Mouse (Mus musculus) MEL (cell line): ENCODE measurements around the gene Mfap1a. TPM values are rescaled to one million over a fixed set of nuclear protein-coding genes. Genes with fewer than 3 reads are reported as not detected.
A peak's percentile ranks its signal among the peaks of the same experiment; 100 is the strongest.
"Not testable (repeated sequence)": the region's sequence is repeated elsewhere in the genome, so short reads cannot be mapped to it uniquely, and the experiment has no call there.

Experiments used
- DNase-seq: peaks from one replicate; pipeline ENCODE4 v3.0.0; 2011; ENCODE audit warnings: low read depth, low spot score
- H3K27ac ChIP-seq: 2 replicates; pipeline ENCODE4 v1.5.1; 2012; ENCODE audit warnings: low read depth, mild to moderate bottlenecking, control low read depth, low read length, moderate library complexity; ENCODE audit not compliant: control insufficient read depth
- H3K27me3 ChIP-seq, 2 experiments: fragments of 150-350 bp in 1 of 2; sonication (generic) in 1 of 2; 2 replicates each; pipeline ENCODE4 v1.6.1; 2012; ENCODE audit warnings: low read length in 2 of 2, mild to moderate bottlenecking in 2 of 2, improper control_type of control experiment in 1 of 2, moderate library complexity in 1 of 2; ENCODE audit not compliant: insufficient read depth in 2 of 2, control insufficient read depth in 1 of 2
- H3K36me3 ChIP-seq, 2 experiments: 2 replicates each; pipeline ENCODE4 v1.6.1; 2012 to 2014; ENCODE audit warnings: low read length in 2 of 2, improper control_type of control experiment in 1 of 2, inconsistent platforms in 1 of 2, mild to moderate bottlenecking in 1 of 2; ENCODE audit not compliant: insufficient read depth in 2 of 2, control insufficient read depth in 1 of 2
- H3K4me1 ChIP-seq, 2 experiments: fragments of 150-350 bp in 1 of 2; sonication (generic) in 1 of 2; 2 replicates each; pipeline ENCODE4 v1.6.1; 2012; ENCODE audit warnings: low read length in 2 of 2, improper control_type of control experiment in 1 of 2, mild to moderate bottlenecking in 1 of 2; ENCODE audit not compliant: insufficient read depth in 2 of 2, control insufficient read depth in 1 of 2
- H3K4me3 ChIP-seq, 2 experiments: fragments of 150-350 bp in 1 of 2; sonication (generic) in 1 of 2; 2 replicates each; pipeline ENCODE4 v1.5.1; 2012; ENCODE audit warnings: low read depth in 2 of 2, low read length in 2 of 2, mild to moderate bottlenecking in 2 of 2, moderate library complexity in 2 of 2, control low read depth in 1 of 2, improper control_type of control experiment in 1 of 2; ENCODE audit not compliant: control insufficient read depth in 1 of 2, insufficient read depth in 1 of 2
- H3K79me2 ChIP-seq: 2 replicates; pipeline ENCODE4 v1.6.1; 2012; ENCODE audit warnings: mild to moderate bottlenecking, low read length, moderate library complexity; ENCODE audit not compliant: control insufficient read depth, poor library complexity, insufficient read depth
- H3K9ac ChIP-seq: 2 replicates; pipeline ENCODE4 v1.6.1; 2012; ENCODE audit warnings: low read depth, mild to moderate bottlenecking, control low read depth, low read length, moderate library complexity; ENCODE audit not compliant: control insufficient read depth, poor library complexity, severe bottlenecking
- H3K9me3 ChIP-seq: fragments of 150-350 bp; sonication (generic); replicated peaks from 2 replicates; pipeline ENCODE4 v1.6.1; 2012; ENCODE audit warnings: mild to moderate bottlenecking, low read length, improper control_type of control experiment, moderate library complexity; ENCODE audit not compliant: insufficient read depth
- CHD1 ChIP-seq: IDR thresholded peaks from 2 replicates; pipeline ENCODE4 v1.6.1; 2012; ENCODE audit warnings: low read depth, mild to moderate bottlenecking, inconsistent platforms, low read length, improper control_type of control experiment
- ETS1 ChIP-seq: IDR thresholded peaks from 2 replicates; pipeline ENCODE4 v1.6.1; 2012; ENCODE audit warnings: low read depth, mild to moderate bottlenecking, inconsistent platforms, low read length, improper control_type of control experiment, moderate library complexity
- MAX ChIP-seq: IDR thresholded peaks from 2 replicates; pipeline ENCODE4 v1.6.1; 2011; ENCODE audit warnings: low read length, improper control_type of control experiment
- MAZ ChIP-seq: IDR thresholded peaks from 2 replicates; pipeline ENCODE4 v1.6.1; 2012; ENCODE audit warnings: low read depth, mild to moderate bottlenecking, inconsistent platforms, low read length, improper control_type of control experiment
- MEF2A ChIP-seq: IDR thresholded peaks from 2 replicates; pipeline ENCODE4 v1.6.1; 2014; ENCODE audit warnings: low read depth, mild to moderate bottlenecking, inconsistent platforms, low read length, improper control_type of control experiment; ENCODE audit not compliant: poor library complexity, insufficient replicate concordance, severe bottlenecking; ENCODE audit errors: extremely low read depth
- MYB ChIP-seq: IDR thresholded peaks from 2 replicates; pipeline ENCODE4 v1.6.1; 2011; ENCODE audit warnings: mild to moderate bottlenecking, low read depth, low read length, improper control_type of control experiment
- SIN3A ChIP-seq: IDR thresholded peaks from 2 replicates; pipeline ENCODE4 v1.6.1; 2012; ENCODE audit warnings: low read length, improper control_type of control experiment, inconsistent platforms
- ZKSCAN1 ChIP-seq: IDR thresholded peaks from 2 replicates; pipeline ENCODE4 v1.6.1; 2012; ENCODE audit warnings: low read depth, mild to moderate bottlenecking, inconsistent platforms, low read length, improper control_type of control experiment, moderate library complexity
- ZNF384 ChIP-seq: IDR thresholded peaks from 2 replicates; pipeline ENCODE4 v1.6.1; 2012; ENCODE audit warnings: low read depth, mild to moderate bottlenecking, inconsistent platforms, low read length, improper control_type of control experiment
- polyA plus RNA-seq, 2 experiments: library from polyadenylated mRNA; stranded (reverse) in 1 of 2; unstranded in 1 of 2; fragments of >175 nt in 1 of 2; fragments of >200 nt in 1 of 2; gene quantifications; 2 replicates each; pipeline versions ENCODE4 v1.2.1 to v1.2.4; 2012; ENCODE audit warnings: low replicate concordance in 2 of 2, low read depth in 1 of 2; ENCODE audit not compliant: insufficient read length in 2 of 2, insufficient read depth in 1 of 2, missing spikeins in 1 of 2
- total RNA-seq: library from RNA; depleted of rRNA; stranded (reverse); fragments of 300-350 nt; gene quantifications from 2 replicates; pipeline ENCODE4 v1.2.3, GENCODE M21; 2012

Mfap1a gene
- total and polyA plus RNA-seq, 3 experiments: 23.8 to 29.3 TPM; not detected in 1

GRCm38 (mm10) chr2:121507173-121507950 is 897 bp upstream of the Mfap1a start:
- H3K9ac ChIP-seq: peak overlapping the region; percentile 91
- peaks cover 45% of the 10 kb centered on the region for H3K79me2 ChIP-seq
- peak overlapping the region; percentile 59 to 93 for H3K4me3 ChIP-seq
- no peaks in the 10 kb centered on the region for H3K9me3 ChIP-seq
- TF ChIP-seq ETS1: no peak
- TF ChIP-seq MEF2A: no peak
- TF ChIP-seq CHD1: no peak
- TF ChIP-seq SIN3A: no peak
- TF ChIP-seq ZKSCAN1: no peak
- TF ChIP-seq MYB: no peak
- TF ChIP-seq ZNF384: 0 out of 2 replicates have a peak, but pooled peaks have one; percentile 6
- peaks cover 0 to 4% of the 10 kb centered on the region in 2 experiments; a peak in 2 of 4 replicates for H3K4me1 ChIP-seq
- peak overlapping the region; percentile 58 for H3K27ac ChIP-seq
- DNase-seq: peak; percentile 46
- H3K36me3 ChIP-seq: peaks cover 1 to 4% of the 10 kb centered on the region in 2 experiments; a peak in 1 of 4 replicates
- no peaks in the 10 kb centered on the region for H3K27me3 ChIP-seq

- not testable (repeated sequence) for H3K9ac ChIP-seq
Observed at GRCm38 (mm10) chr2:121501550-121501949, 4.9 kb downstream of the Mfap1a start.

GRCm38 (mm10) chr2:121484403-121484802 is 22.1 kb downstream of the Mfap1a start:
- not testable (repeated sequence) for H3K79me2 ChIP-seq, H3K9me3 ChIP-seq, H3K27me3 ChIP-seq, H3K4me1 ChIP-seq, H3K9ac ChIP-seq, H3K4me3 ChIP-seq, H3K36me3 ChIP-seq, H3K27ac ChIP-seq, DNase-seq

More at GRCm38 (mm10) chr2:121501550-121501949, 4.9 kb downstream of the Mfap1a start:
- not testable (repeated sequence) for H3K27ac ChIP-seq, DNase-seq, H3K79me2 ChIP-seq, H3K27me3 ChIP-seq, H3K36me3 ChIP-seq, H3K4me3 ChIP-seq, H3K9me3 ChIP-seq, H3K4me1 ChIP-seq

- Histone ChIP-seq H3K36me3 (no peaks in the 10 kb centered on the region), H3K27ac (no peak overlapping the region), H3K9ac (no peak overlapping the region), H3K79me2 (no peaks in the 10 kb centered on the region), H3K9me3 (no peaks in the 10 kb centered on the region), H3K4me1 (no peaks in the 10 kb centered on the region), H3K4me3 (no peak overlapping the region), H3K27me3 (no peaks in the 10 kb centered on the region)
- no peak for TF ChIP-seq MAZ
- no peak for TF ChIP-seq MAX
- DNase-seq: no peak
Observed at GRCm38 (mm10) chr2:121483576-121483975, 22.9 kb downstream of the Mfap1a start.

- H3K4me1 ChIP-seq, H3K36me3 ChIP-seq, H3K79me2 ChIP-seq, H3K9me3 ChIP-seq, DNase-seq, H3K27me3 ChIP-seq, H3K27ac ChIP-seq, H3K4me3 ChIP-seq, H3K9ac ChIP-seq: not testable (repeated sequence)
Observed at GRCm38 (mm10) chr2:121480916-121481315, 25.5 kb downstream of the Mfap1a start.
